Mouse (Mus musculus): ENCODE measurements around the gene Ptger1.

GRCm38 (mm10) chr8:83698291-83698660 lies 31.8 kb downstream of the Ptger1 start:
- TF ChIP-seq CTCF (IDR thresholded peaks at IDR 0.05; ENCODE audit: low read depth, low read length), result no peak
- no peak for TF ChIP-seq EP300 (IDR thresholded peaks at IDR 0.05; ENCODE audit: insufficient read depth, low read depth, low read length)
